Mouse (Mus musculus) forebrain, embryonic 12.5 days (tissue): ENCODE data around the gene Ccl28. TPM values are rescaled to one million over a fixed set of nuclear protein-coding genes. Genes with fewer than 3 reads are reported as not detected.
"Not testable (repeated sequence)": the region's sequence is repeated elsewhere in the genome, so short reads cannot be mapped to it uniquely, and the experiment has no call there.

Experiments used
- ATAC-seq: fragments of 200-750 bp; cut with Nextera tagmentation; 2 replicates; pipeline ENCODE4 v1.8.0; 2017; ENCODE audit warnings: moderate TSS enrichment; ENCODE audit not compliant: low FRiP score
- H3K27ac ChIP-seq: fragments of 300-500 bp; sonication (generic); 2 replicates; pipeline ENCODE4 v1.5.1; 2016; ENCODE audit warnings: mild to moderate bottlenecking
- H3K27me3 ChIP-seq: fragments of 300-500 bp; sonication (generic); 2 replicates; pipeline ENCODE4 v1.6.1; 2016; ENCODE audit warnings: mild to moderate bottlenecking
- H3K36me3 ChIP-seq: fragments of 300-500 bp; sonication (generic); replicated peaks from 2 replicates; pipeline ENCODE4 v1.6.1; 2016; ENCODE audit warnings: mild to moderate bottlenecking
- H3K4me1 ChIP-seq: fragments of 300-500 bp; sonication (generic); 2 replicates; pipeline ENCODE4 v1.6.1; 2016
- H3K4me2 ChIP-seq: fragments of 300-500 bp; sonication (generic); 2 replicates; pipeline ENCODE4 v1.6.1; 2016; ENCODE audit warnings: mild to moderate bottlenecking, moderate library complexity
- H3K4me3 ChIP-seq: fragments of 300-500 bp; sonication (generic); replicated peaks from 2 replicates; pipeline ENCODE4 v1.5.1; 2016; ENCODE audit warnings: mild to moderate bottlenecking
- H3K9ac ChIP-seq: fragments of 300-500 bp; sonication (generic); 2 replicates; pipeline ENCODE4 v1.6.1; 2016; ENCODE audit warnings: mild to moderate bottlenecking
- H3K9me3 ChIP-seq: fragments of 300-500 bp; sonication (generic); 2 replicates; pipeline ENCODE4 v1.6.1; 2016
- WGBS: fragments of 180-500 bp; shearing (Covaris S2); methylation state at CpG from one replicate; pipeline ENCODE4 v1.1.7; 2016; 5-methylcytosine and 5-hydroxymethylcytosine counted together
- polyA plus RNA-seq: library from polyadenylated mRNA; unstranded; fragments of >200 nt; fragmentation: Nextera tagmentation; extraction: Ambion mirVana; gene quantifications from 2 replicates; pipeline ENCODE4 v1.2.1, GENCODE M21; 2016

Gene Ccl28
- polyA plus RNA-seq = 0.09 and 0.28 TPM in 2 replicates

GRCm38 (mm10) chr13:119623634-119624033, at the start of gene Ccl28:
Gene Ccl28, plus strand, starts transcription at chr13:119623819.
- 88% methylated on average over 6 of the region's 6 CpGs for WGBS
- Histone ChIP-seq H3K9ac (no peak within 1 kb of the TSS), H3K4me1 (no peaks in the 10 kb centered on the region), H3K27ac (no peak within 1 kb of the TSS), H3K9me3 (no peaks in the 10 kb centered on the region), H3K4me3 (no peak within 1 kb of the TSS), H3K36me3 (no peaks in the 10 kb centered on the region), H3K27me3 (no peaks in the 10 kb centered on the region), H3K4me2 (no peak within 1 kb of the TSS)
- no peak for ATAC-seq

- not testable (repeated sequence) for H3K9ac ChIP-seq, H3K27ac ChIP-seq, H3K4me1 ChIP-seq, H3K4me2 ChIP-seq, H3K36me3 ChIP-seq, H3K4me3 ChIP-seq, H3K27me3 ChIP-seq
- ATAC-seq = peak; percentile 94
- peaks cover 23% of the 10 kb centered on the region for H3K9me3 ChIP-seq
- WGBS = 68% methylated on average over 16 of the region's 16 CpGs
These were observed 27.1 kb upstream of the Ccl28 start for GRCm38 (mm10) chr13:119596321-119597211.

- not testable (repeated sequence) for H3K9ac ChIP-seq, ATAC-seq
- H3K9me3 ChIP-seq = peaks cover 26% of the 10 kb centered on the region
These were observed 25.2 kb upstream of the Ccl28 start for GRCm38 (mm10) chr13:119598466-119598865.

GRCm38 (mm10) chr13:119599066-119599465, 24.6 kb upstream of the Ccl28 start:
- not testable (repeated sequence) for H3K27me3 ChIP-seq, H3K36me3 ChIP-seq, H3K4me1 ChIP-seq, H3K4me3 ChIP-seq, H3K4me2 ChIP-seq, ATAC-seq, H3K9ac ChIP-seq, H3K27ac ChIP-seq
- WGBS = 75% methylated on average over 12 of the region's 12 CpGs
- H3K9me3 ChIP-seq = peaks cover 31% of the 10 kb centered on the region

More at GRCm38 (mm10) chr13:119598466-119598865, 25.2 kb upstream of the Ccl28 start:
- H3K4me1 ChIP-seq, H3K4me2 ChIP-seq, H3K36me3 ChIP-seq, H3K27ac ChIP-seq, H3K27me3 ChIP-seq, H3K4me3 ChIP-seq: not testable (repeated sequence)

GRCm38 (mm10) chr13:119599498-119599897, 24.1 kb upstream of the Ccl28 start:
- H3K4me3 ChIP-seq, H3K9ac ChIP-seq, H3K4me2 ChIP-seq, H3K27ac ChIP-seq, H3K4me1 ChIP-seq, H3K36me3 ChIP-seq, ATAC-seq, H3K27me3 ChIP-seq: not testable (repeated sequence)
- 55% methylated on average over 2 of the region's 2 CpGs for WGBS
- peaks cover 34% of the 10 kb centered on the region for H3K9me3 ChIP-seq

- H3K27me3 ChIP-seq, H3K4me2 ChIP-seq, H3K4me1 ChIP-seq, H3K4me3 ChIP-seq, ATAC-seq, H3K36me3 ChIP-seq, H3K27ac ChIP-seq: not testable (repeated sequence)
- Histone ChIP-seq H3K9me3 (peaks cover 38% of the 10 kb centered on the region), H3K9ac (0 out of 2 replicates have a peak overlapping the region, but pooled peaks have one; percentile 0)
These were observed 23.5 kb upstream of the Ccl28 start for GRCm38 (mm10) chr13:119600166-119600565.

GRCm38 (mm10) chr13:119602688-119603331, 20.8 kb upstream of the Ccl28 start:
- H3K4me1 ChIP-seq, H3K27me3 ChIP-seq, H3K4me3 ChIP-seq, ATAC-seq, H3K27ac ChIP-seq, H3K9ac ChIP-seq, H3K4me2 ChIP-seq, H3K36me3 ChIP-seq: not testable (repeated sequence)
- WGBS = 58% methylated on average over 13 of the region's 13 CpGs
- H3K9me3 ChIP-seq = peaks cover 25% of the 10 kb centered on the region

GRCm38 (mm10) chr13:119603890-119604289, 19.7 kb upstream of the Ccl28 start:
- peak; percentile 34 for ATAC-seq
- not testable (repeated sequence) for H3K27ac ChIP-seq, H3K9ac ChIP-seq, H3K4me1 ChIP-seq, H3K36me3 ChIP-seq, H3K4me2 ChIP-seq, H3K27me3 ChIP-seq, H3K4me3 ChIP-seq
- WGBS = 97% methylated on average over 8 of the region's 8 CpGs
- peaks cover 18% of the 10 kb centered on the region for H3K9me3 ChIP-seq

- not testable (repeated sequence) for H3K27ac ChIP-seq, H3K4me1 ChIP-seq
- 92% methylated on average over 8 of the region's 9 CpGs for WGBS
These were observed 19.3 kb upstream of the Ccl28 start for GRCm38 (mm10) chr13:119604322-119604721.

GRCm38 (mm10) chr13:119618841-119619240, 4.8 kb upstream of the Ccl28 start:
- no peaks in the 10 kb centered on the region for H3K36me3 ChIP-seq
- WGBS = 95% methylated on average over 3 of the region's 3 CpGs
- H3K27ac ChIP-seq = no peak overlapping the region

More at GRCm38 (mm10) chr13:119604322-119604721, 19.3 kb upstream of the Ccl28 start:
- not testable (repeated sequence) for H3K4me2 ChIP-seq, H3K36me3 ChIP-seq, H3K27me3 ChIP-seq, H3K4me3 ChIP-seq, H3K9ac ChIP-seq
- peak; percentile 22; the same call in 1 of the 2 replicates for ATAC-seq
- peaks cover 15% of the 10 kb centered on the region for H3K9me3 ChIP-seq

GRCm38 (mm10) chr13:119619735-119620134, 3.9 kb upstream of the Ccl28 start:
- Histone ChIP-seq H3K9me3 (no peaks in the 10 kb centered on the region), H3K4me1 (no peaks in the 10 kb centered on the region), H3K4me2 (no peak overlapping the region), H3K27ac (no peak overlapping the region), H3K9ac (no peak overlapping the region), H3K27me3 (no peaks in the 10 kb centered on the region), H3K4me3 (no peak overlapping the region), H3K36me3 (no peaks in the 10 kb centered on the region)
- 88% methylated on average over 3 of the region's 3 CpGs for WGBS
- no peak for ATAC-seq

More at GRCm38 (mm10) chr13:119618841-119619240, 4.8 kb upstream of the Ccl28 start:
- Histone ChIP-seq H3K4me2 (no peak overlapping the region), H3K4me3 (no peak overlapping the region), H3K9ac (no peak overlapping the region), H3K4me1 (no peaks in the 10 kb centered on the region), H3K27me3 (no peaks in the 10 kb centered on the region), H3K9me3 (no peaks in the 10 kb centered on the region)
- ATAC-seq = no peak

GRCm38 (mm10) chr13:119625952-119626351, 2.3 kb downstream of the Ccl28 start:
- H3K4me3 ChIP-seq, H3K9me3 ChIP-seq, ATAC-seq, H3K27me3 ChIP-seq, H3K4me1 ChIP-seq, H3K4me2 ChIP-seq, H3K27ac ChIP-seq, H3K9ac ChIP-seq, H3K36me3 ChIP-seq: not testable (repeated sequence)
- WGBS = 79% methylated on average over 5 of the region's 5 CpGs
